Mouse (Mus musculus) gonadal fat pad, adult 2 months (tissue): ENCODE results near the gene Kpna6. TPM values are rescaled to one million over a fixed set of nuclear protein-coding genes. Genes with fewer than 3 reads are reported as not detected.

Experiments
- DNase-seq: peaks from one replicate; pipeline ENCODE4 v3.0.0-alpha.2; 2012; ENCODE audit warnings: low read depth
- polyA plus RNA-seq: library from polyadenylated mRNA; depleted of rRNA; stranded (reverse); fragments of >200 nt; gene quantifications from 2 replicates; pipeline ENCODE4 v1.2.3, GENCODE M21; 2012; rRNA removed

The Kpna6 gene
- polyA plus RNA-seq, 1 experiment = 42.7 TPM

DNA sequence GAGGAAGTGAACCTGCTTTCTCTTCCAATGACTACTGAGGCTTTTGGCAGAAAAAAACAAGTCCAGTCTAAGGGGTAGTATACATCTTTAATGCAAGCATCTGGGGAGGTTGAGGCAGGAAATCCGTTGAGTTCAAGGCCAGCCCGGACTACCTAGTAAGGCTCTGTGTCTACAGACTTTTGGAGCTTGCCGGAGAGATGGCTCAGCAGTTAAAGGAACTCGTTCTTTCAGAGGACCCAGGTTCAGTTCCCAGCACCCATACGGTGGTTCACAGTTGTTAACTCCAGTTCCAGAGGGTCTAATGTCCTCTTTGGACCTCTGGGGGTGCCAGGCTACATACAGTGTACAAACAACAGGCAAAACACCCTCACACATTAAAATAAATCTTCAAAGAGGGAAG lies 54.5 kb downstream of the Kpna6 start:
- no peak for DNase-seq

DNA sequence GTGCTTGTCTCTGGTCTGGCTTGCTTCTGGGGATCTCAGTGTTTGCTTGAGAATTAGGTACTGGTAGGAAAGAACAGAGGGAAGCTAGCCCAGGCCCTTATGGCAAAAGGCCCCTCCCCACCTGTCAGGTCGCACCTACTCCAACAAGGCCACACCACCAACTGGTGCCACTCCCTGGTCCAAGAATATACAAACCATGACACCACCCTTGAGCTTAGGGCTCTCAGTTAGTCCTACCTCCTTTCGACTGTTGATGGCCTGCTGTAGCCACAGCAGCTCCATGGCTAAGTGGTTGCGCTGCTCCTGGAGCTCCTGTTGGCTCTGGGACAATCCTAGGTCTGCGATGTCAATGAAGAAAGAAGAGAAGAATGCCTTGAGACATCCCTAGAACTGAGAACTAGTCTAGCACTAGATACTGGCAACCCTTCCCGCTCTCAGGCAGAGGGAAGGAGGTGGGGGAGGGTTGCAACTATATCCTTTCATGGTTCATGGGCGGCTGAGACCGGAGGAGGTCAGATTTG lies 55.4 kb downstream of the Kpna6 start:
- DNase-seq = no peak

DNA sequence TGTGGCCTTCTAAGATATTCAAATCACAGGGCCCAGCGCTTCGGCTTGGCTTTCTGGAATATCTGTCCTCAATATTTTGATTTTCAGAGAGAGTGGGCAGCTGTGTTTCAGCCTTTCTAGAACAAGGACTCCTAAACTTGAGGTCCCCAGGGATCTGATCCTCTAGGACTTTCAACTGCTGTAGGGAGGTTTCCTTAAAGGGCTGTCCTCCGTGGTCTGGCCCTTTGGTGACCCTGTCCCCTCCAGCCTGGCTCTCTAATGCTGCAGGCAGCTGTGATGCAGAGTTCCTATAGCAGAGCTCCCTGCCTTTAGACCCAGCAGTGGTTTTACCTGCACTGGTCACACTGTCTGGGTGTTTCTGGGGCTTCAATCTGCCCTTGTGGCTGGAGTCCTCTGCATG lies 55.9 kb downstream of the Kpna6 start:
- no peak for DNase-seq

DNA sequence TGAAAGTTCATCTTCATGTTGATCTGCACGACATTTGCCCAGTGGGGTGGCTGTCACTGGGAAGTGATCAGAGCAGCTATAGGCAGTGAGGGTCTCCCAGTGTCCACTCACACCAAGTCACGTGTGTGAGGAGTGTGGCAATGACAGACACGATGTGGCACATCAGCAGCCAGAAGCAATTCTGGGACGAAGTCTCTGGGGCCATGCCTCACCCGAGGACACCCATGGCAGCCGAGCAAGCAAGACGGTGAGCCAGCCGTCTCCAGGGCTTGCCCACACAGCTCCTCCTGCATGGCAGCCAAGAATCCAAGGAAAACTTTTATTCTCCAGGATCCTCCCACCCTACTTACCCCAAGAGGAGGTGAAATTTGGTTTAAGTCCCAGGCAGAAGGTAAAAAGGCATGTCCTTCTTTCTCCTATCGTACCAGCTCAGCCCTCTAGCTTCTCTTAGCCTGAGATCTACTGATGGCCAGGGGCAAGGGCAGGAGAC lies 56.7 kb downstream of the Kpna6 start:
- no peak for DNase-seq

DNA sequence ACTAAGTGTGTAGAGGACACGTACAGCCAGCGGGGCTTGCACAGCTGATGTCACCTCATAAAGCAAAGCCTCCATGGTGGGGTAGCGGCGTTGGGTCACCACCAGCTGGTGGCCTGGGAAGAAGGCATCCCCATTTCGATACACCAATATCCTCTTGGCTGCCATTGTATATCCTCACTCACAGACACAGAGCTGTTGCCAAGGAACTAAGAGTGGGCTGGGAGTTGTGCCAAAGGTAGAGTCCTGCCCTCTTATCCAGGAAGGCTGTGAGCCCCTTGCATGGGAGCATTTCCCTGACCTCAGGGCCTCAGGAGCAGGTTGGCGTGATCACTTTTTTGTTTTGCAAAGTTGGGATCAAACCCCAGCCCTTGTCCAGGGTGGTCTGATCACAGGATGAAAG lies 58.5 kb downstream of the Kpna6 start, which contains the start of gene Dcdc2b:
Gene Dcdc2b (minus strand): TSS at position 165 of the 400 bp plus-strand sequence.
- DNase-seq = no peak

DNA sequence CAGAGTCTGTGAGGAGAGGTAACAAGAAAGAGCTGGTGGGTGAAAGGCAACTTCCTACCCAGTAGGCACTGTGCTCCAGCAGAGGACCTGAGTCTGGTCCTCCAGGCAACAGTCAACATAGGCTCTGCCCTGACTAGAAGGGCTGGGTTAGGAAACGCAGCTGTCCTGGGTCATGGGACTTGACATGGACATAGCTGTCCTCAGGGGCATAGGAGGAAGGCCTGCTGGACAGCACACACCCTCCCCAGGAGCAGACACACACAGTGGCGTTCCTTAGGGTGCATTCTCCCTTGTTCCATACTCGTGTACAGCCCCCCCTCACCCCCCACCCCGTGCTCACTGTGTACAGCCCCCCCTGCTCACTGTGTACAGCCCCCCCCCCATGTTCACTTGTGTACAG lies 62.1 kb downstream of the Kpna6 start:
- no peak for DNase-seq

DNA sequence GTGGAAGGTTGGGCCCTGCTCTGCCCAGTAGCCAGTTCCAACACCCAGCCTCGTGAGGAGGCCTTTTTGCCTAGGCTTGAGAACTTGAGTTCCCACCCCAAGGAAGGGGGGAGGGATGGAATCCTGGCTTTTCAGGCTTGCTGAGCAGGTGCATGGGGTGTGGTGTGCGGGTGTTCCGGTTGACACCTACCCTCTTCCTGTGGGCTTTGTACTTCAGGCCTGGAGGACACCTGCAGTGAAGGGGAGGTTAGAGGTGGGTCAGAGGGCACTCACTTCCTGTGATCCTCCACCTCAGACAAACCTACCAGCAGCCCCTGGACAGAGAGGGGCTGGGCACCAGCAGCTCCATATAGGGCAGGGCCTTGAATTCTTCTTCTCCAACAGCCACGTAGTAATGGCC lies 62.5 kb downstream of the Kpna6 start:
- no peak for DNase-seq

DNA sequence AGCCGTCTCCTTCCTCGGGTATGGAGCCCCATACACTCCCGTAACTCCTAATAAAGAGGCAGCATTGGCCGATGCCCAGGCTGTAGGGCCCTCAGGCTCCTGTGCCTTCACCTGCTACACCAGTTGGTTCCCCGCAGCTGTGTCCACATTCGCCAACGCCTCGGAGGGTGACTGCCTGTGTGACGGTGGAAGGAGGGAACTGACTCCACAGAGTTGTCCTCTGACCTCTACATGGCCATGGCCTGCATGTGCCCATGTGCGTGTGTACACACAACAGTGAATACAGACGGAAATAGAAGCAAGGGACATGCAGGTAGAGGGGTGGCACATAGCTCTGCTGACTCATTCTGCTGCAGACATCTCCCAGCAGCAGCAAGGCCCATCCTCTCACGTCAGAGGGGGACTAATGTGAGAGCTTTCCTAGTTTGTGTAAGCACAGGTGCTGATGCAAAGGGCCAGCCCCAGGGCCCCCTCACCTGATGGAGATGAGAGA lies 63.4 kb downstream of the Kpna6 start:
- DNase-seq = no peak

DNA sequence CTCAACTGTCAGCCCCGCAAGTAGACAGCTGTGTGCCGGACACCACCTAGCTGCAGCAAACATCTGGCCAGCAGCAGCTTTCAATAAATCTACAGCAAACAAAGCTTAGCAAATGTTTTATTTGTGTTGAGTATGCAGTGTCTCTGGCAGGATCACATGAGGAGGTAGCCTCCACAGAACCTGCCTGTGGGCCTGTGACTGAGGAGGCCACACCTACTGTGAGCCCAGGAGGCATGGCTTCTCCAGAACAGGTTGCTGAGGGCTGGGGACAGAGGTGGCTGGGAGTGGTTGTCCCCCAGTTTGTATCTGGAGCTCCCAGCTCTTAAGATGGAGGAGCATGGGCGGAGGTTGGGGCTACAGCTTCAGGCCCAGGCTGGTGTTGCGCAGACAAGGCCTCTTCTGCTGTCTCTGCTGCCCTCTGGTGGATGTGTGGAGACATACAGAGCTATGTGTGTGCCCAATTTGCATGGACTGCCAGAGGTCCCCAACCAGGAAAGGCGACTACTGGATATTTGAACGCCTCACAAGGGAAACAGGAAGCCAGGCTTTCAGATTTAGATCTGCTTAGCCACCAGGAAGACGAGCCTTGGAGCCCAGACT lies 64.0 kb downstream of the Kpna6 start:
- no peak for DNase-seq

DNA sequence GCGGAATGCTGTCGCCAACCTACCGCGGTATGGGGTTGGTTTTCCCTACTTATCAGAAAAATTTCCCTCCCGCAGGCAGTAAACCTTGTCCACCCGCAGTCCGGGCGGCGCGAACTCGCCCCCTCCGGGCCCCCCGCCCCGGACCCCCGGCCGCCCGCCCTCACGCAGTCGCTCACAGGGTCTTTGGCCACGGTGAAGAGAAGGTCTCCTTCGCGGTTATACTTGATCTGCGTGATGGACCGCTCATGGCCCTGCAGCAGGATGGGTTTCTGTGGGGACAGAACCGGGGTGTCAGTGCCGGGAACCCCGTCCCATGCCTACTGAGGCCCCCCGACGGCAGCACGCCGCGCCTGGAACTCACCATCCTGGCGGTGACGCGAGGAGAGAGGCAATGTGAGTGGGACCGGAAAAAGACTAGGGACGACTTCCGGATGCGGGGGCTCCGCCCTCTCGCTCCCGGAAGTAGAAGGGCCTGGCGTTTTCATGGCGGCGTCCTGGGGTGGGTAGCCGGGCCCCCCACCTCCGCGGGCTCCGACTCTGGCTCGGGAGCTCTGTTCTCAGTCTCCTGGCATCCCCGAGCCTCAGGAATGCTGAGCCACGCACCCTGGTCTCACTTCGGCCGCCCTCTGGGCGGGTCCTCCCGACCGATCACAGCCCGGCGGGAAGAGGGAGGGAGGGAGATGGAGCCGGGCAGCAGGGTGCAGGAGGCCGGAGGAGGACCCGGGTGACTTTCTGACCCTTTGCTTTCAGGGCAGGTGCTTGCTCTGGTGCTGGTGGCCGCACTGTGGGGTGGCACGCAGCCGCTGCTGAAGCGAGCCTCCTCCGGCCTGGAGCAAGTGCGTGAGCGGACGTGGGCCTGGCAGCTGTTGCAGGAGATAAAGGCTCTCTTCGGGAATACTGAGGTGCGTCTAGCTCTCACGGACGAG lies 72.1 kb downstream of the Kpna6 start, which contains the start of the genes Eif3i and Tmem234:
Gene Eif3i (minus strand): TSS at position 416 of the 926 bp plus-strand sequence.
Gene Tmem234 (plus strand): TSS at position 436 of the 926 bp plus-strand sequence.
- no peak for DNase-seq

Other genes with a start within 250 kb of the Kpna6 start
- 1.3 and 1.6 TPM in 2 replicates for gene Zbtb8b, start 231.9 kb downstream of the Kpna6 start, polyA plus RNA-seq
- gene Bsdc1, start 211.2 kb downstream of the Kpna6 start, polyA plus RNA-seq = 22.3 and 27.9 TPM in 2 replicates
- gene Tssk3, start 181.7 kb downstream of the Kpna6 start, polyA plus RNA-seq = 0.72 and 2.5 TPM in 2 replicates
- 4.8 and 7.1 TPM in 2 replicates for gene Fam229a, start 181.6 kb downstream of the Kpna6 start, polyA plus RNA-seq
- 29.9 and 48.8 TPM in 2 replicates for gene Marcksl1, start 159.2 kb downstream of the Kpna6 start, polyA plus RNA-seq
- 50.9 and 79.7 TPM in 2 replicates for gene Hdac1, start 130.1 kb downstream of the Kpna6 start, polyA plus RNA-seq
- 3.0 and 3.2 TPM in 2 replicates for gene Lck, start 99.1 kb downstream of the Kpna6 start, polyA plus RNA-seq
- gene Fam167b, start 94.2 kb downstream of the Kpna6 start, polyA plus RNA-seq = 4.0 and 4.6 TPM in 2 replicates
- 503 and 580 TPM in 2 replicates for gene Eif3i, start 72.1 kb downstream of the Kpna6 start, polyA plus RNA-seq
- 220 and 221 TPM in 2 replicates for gene Tmem234, start 72.1 kb downstream of the Kpna6 start, polyA plus RNA-seq
- gene Dcdc2b, start 58.5 kb downstream of the Kpna6 start, polyA plus RNA-seq = 5.6 and 6.3 TPM in 2 replicates
- 46.8 and 47.9 TPM in 2 replicates for gene Iqcc, start 53.7 kb downstream of the Kpna6 start, polyA plus RNA-seq
- 32.3 and 43.8 TPM in 2 replicates for gene Ccdc28b, start 48.8 kb downstream of the Kpna6 start, polyA plus RNA-seq
- gene Txlna, start 31.7 kb downstream of the Kpna6 start, polyA plus RNA-seq = 29.3 and 34.8 TPM in 2 replicates
- gene Tmem39b, start 24.1 kb upstream of the Kpna6 start, polyA plus RNA-seq = 27.5 and 32.5 TPM in 2 replicates
- 10.5 and 20.3 TPM in 2 replicates for gene Khdrbs1, start 69.5 kb upstream of the Kpna6 start, polyA plus RNA-seq
- 32.4 and 34.0 TPM in 2 replicates for gene Ptp4a2, start 138.5 kb upstream of the Kpna6 start, polyA plus RNA-seq